ENCODE assay signal across 8 mouse cellular contexts in genomic region chr2:168050000-168050942, GRCm38 (mm10). TPM values are rescaled to one million over a fixed set of nuclear protein-coding genes. Genes with fewer than 3 reads are reported as not detected.
DNase-seq lines count a peak whose midpoint lies in the region; ATAC-seq and TF ChIP-seq lines count a peak whose summit lies in the region.

No protein-coding gene starts in this region.

- H3K4me2 ChIP-seq in embryonic facial prominence, embryonic 12.5 days (replicated peaks), result peak overlapping the region; percentile 95
- peak overlapping the region; percentile 83 for H3K4me2 ChIP-seq in limb, embryonic 12.5 days

- ATAC-seq in embryonic facial prominence, embryonic 12.5 days (ENCODE audit: insufficient number of reproducible peaks, insufficient read depth, low FRiP score, low TSS enrichment), result no peak
- peak; percentile 33 to 52; a peak in 3 of 4 replicates for ATAC-seq in hematopoietic stem cell, adult 5-6 weeks (replicated peaks in 1 of 2; ENCODE audit: insufficient read depth in 1 of 2, low FRiP score in 2 of 2, low TSS enrichment in 1 of 2, low read depth in 1 of 2, poor library complexity in 2 of 2, severe bottlenecking in 2 of 2)
- ATAC-seq in limb, embryonic 12.5 days (ENCODE audit: insufficient number of reproducible peaks, insufficient read depth, low FRiP score, low TSS enrichment, low read depth), result no peak

- H3K4me3 ChIP-seq in lung, adult 2 months (replicated peaks; ENCODE audit: extremely low read depth, low read depth, low read length), result peak overlapping the region; percentile 49
- peak overlapping the region; percentile 54 for H3K4me3 ChIP-seq in embryonic facial prominence, embryonic 12.5 days
- peak overlapping the region; percentile 49 for H3K4me3 ChIP-seq in limb, embryonic 12.5 days (replicated peaks)

- TF ChIP-seq CTCF in lung, adult 2 months (IDR thresholded peaks at IDR 0.05; ENCODE audit: insufficient read depth, low read length), result no peak

- peak overlapping the region; percentile 59 for H3K9ac ChIP-seq in embryonic facial prominence, embryonic 12.5 days
- H3K9ac ChIP-seq in limb, embryonic 12.5 days (replicated peaks), result peak overlapping the region; percentile 69

- peak; percentile 34 for DNase-seq in lung, adult 2 months
- DNase-seq in lung, postnatal 36 days, result no peak
- DNase-seq in neural tube, embryonic 10.5 days (ENCODE audit: extremely low spot score, low spot score), result peak; percentile 67
- DNase-seq in right cerebral cortex, adult 2 months (ENCODE audit: low spot score in 2 of 2), result no peak
- DNase-seq in thymus, postnatal 10 days (ENCODE audit: low spot score in 2 of 2), result no peak

- no peaks in the 10 kb centered on the region for H3K36me3 ChIP-seq in embryonic facial prominence, embryonic 12.5 days
- H3K36me3 ChIP-seq in limb, embryonic 12.5 days, result no peaks in the 10 kb centered on the region

- H3K4me1 ChIP-seq in lung, adult 2 months (ENCODE audit: control insufficient read depth, insufficient read depth, low read length), result peaks cover 3% of the 10 kb centered on the region; the same call in 1 of the 2 replicates
- H3K4me1 ChIP-seq in embryonic facial prominence, embryonic 12.5 days, result peaks cover 27% of the 10 kb centered on the region
- H3K4me1 ChIP-seq in limb, embryonic 12.5 days (replicated peaks), result peaks cover 34% of the 10 kb centered on the region

- H3K27me3 ChIP-seq in embryonic facial prominence, embryonic 12.5 days, result peaks cover 27% of the 10 kb centered on the region
- H3K27me3 ChIP-seq in limb, embryonic 12.5 days, result peaks cover 51% of the 10 kb centered on the region

- no peaks in the 10 kb centered on the region for H3K9me3 ChIP-seq in embryonic facial prominence, embryonic 12.5 days
- H3K9me3 ChIP-seq in limb, embryonic 12.5 days, result no peaks in the 10 kb centered on the region

- no peak for TF ChIP-seq POLR2A in lung, adult 2 months (IDR thresholded peaks at IDR 0.05; ENCODE audit: borderline replicate concordance, extremely low read depth, low read depth, low read length)

- H3K27ac ChIP-seq in embryonic facial prominence, embryonic 12.5 days, result peak overlapping the region; percentile 54; the same call in 1 of the 2 replicates
- peak overlapping the region; percentile 41; the same call in 1 of the 2 replicates for H3K27ac ChIP-seq in limb, embryonic 12.5 days

- WGBS in lung, adult 2 months, result 2% methylated on average over 56 of the region's 56 CpGs
- under 1% methylated on average over 56 of the region's 56 CpGs for WGBS in embryonic facial prominence, embryonic 12.5 days
- under 1% methylated on average over 56 of the region's 56 CpGs for WGBS in limb, embryonic 12.5 days

RNA-seq across cellular contexts. Expression of gene Pard6b, which starts 30.5 kb away (rescaled TPM):
- 51.6 and 60.1 TPM in 2 replicates for polyA plus RNA-seq in lung, adult 2 months (2012; rRNA removed)
- polyA plus RNA-seq in embryonic facial prominence, embryonic 12.5 days (2016; fragmentation: Nextera tagmentation; extraction: Ambion mirVana), result 6.0 and 6.6 TPM in 2 replicates
- total RNA-seq in hematopoietic stem cell, adult 5-6 weeks (2017), result 3.6 and 3.7 TPM in 2 replicates
- 5.4 and 6.4 TPM in 2 replicates for polyA plus RNA-seq in limb, embryonic 12.5 days (2016; fragmentation: Nextera tagmentation; extraction: Ambion mirVana)

RNA-seq across cellular contexts. Expression of gene Ripor3, which starts 39.9 kb away (rescaled TPM):
- polyA plus RNA-seq in lung, adult 2 months (2012; rRNA removed), result 2.3 and 5.3 TPM in 2 replicates
- polyA plus RNA-seq in embryonic facial prominence, embryonic 12.5 days (2016; fragmentation: Nextera tagmentation; extraction: Ambion mirVana), result 2.0 and 3.6 TPM in 2 replicates
- total RNA-seq in hematopoietic stem cell, adult 5-6 weeks (2017), result not detected in 2 replicates
- polyA plus RNA-seq in limb, embryonic 12.5 days (2016; fragmentation: Nextera tagmentation; extraction: Ambion mirVana), result 0.73 and 0.98 TPM in 2 replicates

Comparison
In these comparisons a context has a peak if more than half of its experiments do, and no peak if none do; other contexts are left out.
1. DNase-seq: peak in lung, adult 2 months (single experiment) and neural tube, embryonic 10.5 days (single experiment); none in lung, postnatal 36 days (single experiment), right cerebral cortex, adult 2 months (0 of 2) and thymus, postnatal 10 days (0 of 2).
2. ATAC-seq: peak in hematopoietic stem cell, adult 5-6 weeks (2 of 2); none in embryonic facial prominence, embryonic 12.5 days (single experiment) and limb, embryonic 12.5 days (single experiment).
3. Peak in every context shown above with its lines, with median percentiles within 50 percentile points of each other: H3K4me3 ChIP-seq.